Mouse (Mus musculus) bone marrow macrophage, adult 2 months (primary cell): ENCODE results near the gene Plxna1.

ENCODE experiments used
- CTCF ChIP-seq: IDR thresholded peaks from 2 replicates; pipeline ENCODE4 v1.5.1; 2012; ENCODE audit warnings: low read depth, mild to moderate bottlenecking, low read length, moderate library complexity
- POLR2A ChIP-seq: IDR thresholded peaks from 2 replicates; pipeline ENCODE4 v1.6.1; 2012; ENCODE audit warnings: mild to moderate bottlenecking, low read depth, low read length, borderline replicate concordance

GRCm38 (mm10) chr6:89404964-89405363 lies 42.5 kb upstream of the Plxna1 start:
- TF ChIP-seq CTCF: no peak
- no peak for TF ChIP-seq POLR2A
